Mouse (Mus musculus) kidney, postnatal 0 days (tissue): ENCODE data around the gene Cfap45. TPM values are rescaled to one million over a fixed set of nuclear protein-coding genes. Genes with fewer than 3 reads are reported as not detected.

Source experiments
- ATAC-seq: fragments of 200-750 bp; cut with Nextera tagmentation; replicated peaks from 2 replicates; pipeline ENCODE4 v1.8.0; 2017; ENCODE audit warnings: low read depth, moderate number of reproducible peaks, moderate TSS enrichment, moderate library complexity; ENCODE audit not compliant: low FRiP score
- DNase-seq: peaks from one replicate; pipeline ENCODE4 v3.0.0-alpha.2; 2016; ENCODE audit warnings: low spot score
- H3K27ac ChIP-seq: fragments of 300-500 bp; sonication (generic); 2 replicates; pipeline ENCODE4 v1.5.1; 2014; ENCODE audit warnings: mild to moderate bottlenecking
- H3K27me3 ChIP-seq: fragments of 300-500 bp; sonication (generic); 2 replicates; pipeline ENCODE4 v1.6.1; 2014; ENCODE audit warnings: low read length, mixed read lengths; ENCODE audit not compliant: insufficient read depth
- H3K36me3 ChIP-seq: fragments of 300-500 bp; sonication (generic); 2 replicates; pipeline ENCODE4 v1.6.1; 2014; ENCODE audit warnings: low read length, mixed read lengths; ENCODE audit not compliant: insufficient read depth
- H3K4me1 ChIP-seq: fragments of 300-500 bp; sonication (generic); replicated peaks from 2 replicates; pipeline ENCODE4 v1.6.1; 2014; ENCODE audit warnings: antibody characterized with exemption, low read length, mixed read lengths; ENCODE audit not compliant: insufficient read depth
- H3K4me2 ChIP-seq: fragments of 300-500 bp; sonication (generic); 2 replicates; pipeline ENCODE4 v1.6.1; 2014; ENCODE audit warnings: mild to moderate bottlenecking, low read length, moderate library complexity, mixed read lengths
- H3K4me3 ChIP-seq: fragments of 300-500 bp; sonication (generic); replicated peaks from 2 replicates; pipeline ENCODE4 v1.5.1; 2014; ENCODE audit warnings: low read depth, low read length
- H3K9ac ChIP-seq: fragments of 300-500 bp; sonication (generic); 2 replicates; pipeline ENCODE4 v1.6.1; 2014; ENCODE audit warnings: low read depth, low read length
- H3K9me3 ChIP-seq: fragments of 300-500 bp; sonication (generic); replicated peaks from 2 replicates; pipeline ENCODE4 v1.6.1; 2016; ENCODE audit warnings: low read length, inconsistent platforms, mixed read lengths
- CTCF ChIP-seq: IDR thresholded peaks from 2 replicates; pipeline ENCODE4 v1.5.1; 2016; ENCODE audit warnings: antibody characterized with exemption, low read depth, mild to moderate bottlenecking, moderate library complexity
- WGBS: fragments of 180-500 bp; shearing (Covaris S2); extraction: QIAGEN DNeasy Blood & Tissue Kit; methylation state at CpG from one replicate; pipeline ENCODE4 v1.1.7; 2014; 5-methylcytosine and 5-hydroxymethylcytosine counted together
- polyA plus RNA-seq: library from polyadenylated mRNA; unstranded; fragments of >200 nt; fragmentation: Nextera tagmentation; extraction: Ambion mirVana; gene quantifications from 2 replicates; pipeline ENCODE4 v1.2.1, GENCODE M21; 2015

Cfap45 gene
- polyA plus RNA-seq, 1 experiment from 2014 or later = 1.3 TPM

DNA sequence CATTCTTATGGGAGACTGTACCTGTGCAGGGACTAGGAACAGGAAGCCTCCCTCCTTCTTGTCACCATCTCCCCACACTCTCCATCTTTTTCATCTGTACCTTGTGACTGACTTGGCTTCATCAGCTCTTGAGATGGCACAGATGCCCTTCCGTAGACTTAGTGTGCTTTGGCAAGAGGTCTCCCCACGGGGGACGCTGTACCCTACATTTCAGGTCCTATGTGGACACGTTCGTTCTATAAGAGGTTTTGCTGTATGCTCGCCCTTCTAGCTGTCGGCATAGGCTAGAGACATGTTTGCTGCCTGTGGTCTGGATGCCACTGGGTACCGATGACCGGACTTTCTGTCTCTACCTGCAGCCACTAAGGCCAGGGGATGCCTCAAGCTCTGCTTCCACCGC, 6.8 kb downstream of the Cfap45 start:
- Histone ChIP-seq H3K9me3 (no peaks in the 10 kb centered on the region), H3K9ac (no peak overlapping the region), H3K27me3 (no peaks in the 10 kb centered on the region), H3K4me1 (peaks cover 7% of the 10 kb centered on the region), H3K4me3 (no peak overlapping the region), H3K36me3 (no peaks in the 10 kb centered on the region), H3K4me2 (no peak overlapping the region), H3K27ac (no peak overlapping the region)
- ATAC-seq (no peak), DNase-seq (no peak)
- TF ChIP-seq CTCF = no peak
- 93% methylated on average over 10 of the region's 10 CpGs for WGBS

GRCm38 (mm10) chr1:172528701-172529100, 8.1 kb downstream of the Cfap45 start:
- DNase-seq = peak; percentile 96
- WGBS = 4% methylated on average over 7 of the region's 7 CpGs
- H3K9me3 ChIP-seq = no peaks in the 10 kb centered on the region
- no peaks in the 10 kb centered on the region for H3K27me3 ChIP-seq
- TF ChIP-seq CTCF = peak; percentile 100
- no peaks in the 10 kb centered on the region for H3K36me3 ChIP-seq
- peak; percentile 85 for ATAC-seq
- H3K4me2 ChIP-seq = no peak overlapping the region
- H3K4me3 ChIP-seq = no peak overlapping the region
- peaks cover 12% of the 10 kb centered on the region for H3K4me1 ChIP-seq
- H3K9ac ChIP-seq = no peak overlapping the region
- no peak overlapping the region for H3K27ac ChIP-seq

GRCm38 (mm10) chr1:172530544-172531220, 10.1 kb downstream of the Cfap45 start:
- Histone ChIP-seq H3K4me3 (no peak overlapping the region), H3K9me3 (no peaks in the 10 kb centered on the region), H3K27me3 (no peaks in the 10 kb centered on the region), H3K27ac (no peak overlapping the region), H3K36me3 (no peaks in the 10 kb centered on the region), H3K4me1 (peaks cover 12% of the 10 kb centered on the region; the same call in 1 of the 2 replicates), H3K9ac (no peak overlapping the region), H3K4me2 (no peak overlapping the region)
- no peak for TF ChIP-seq CTCF
- 24% methylated on average over 8 of the region's 8 CpGs for WGBS
- ATAC-seq (no peak), DNase-seq (no peak)

DNA sequence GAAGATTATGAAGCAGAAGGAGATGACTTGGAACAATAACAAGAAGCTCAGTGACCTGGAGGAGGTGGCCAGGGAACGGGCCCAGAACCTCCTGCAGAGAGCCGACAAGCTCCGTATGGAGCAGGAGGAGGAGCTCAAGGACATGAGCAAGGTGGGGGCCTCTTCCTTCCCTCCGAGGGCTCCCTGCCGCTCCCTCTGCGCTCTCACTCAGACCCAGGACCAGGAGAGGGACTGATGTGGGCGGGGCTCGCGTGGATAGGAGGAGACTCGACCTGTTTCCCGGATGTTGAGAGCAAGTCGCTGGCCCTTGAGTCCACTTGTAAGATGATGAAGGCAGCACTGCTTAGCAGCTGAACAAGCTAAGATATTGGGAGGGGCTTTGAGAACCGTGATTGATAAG, 11.9 kb downstream of the Cfap45 start:
- Histone ChIP-seq H3K4me1 (peaks cover 12% of the 10 kb centered on the region; the same call in 1 of the 2 replicates), H3K27me3 (no peaks in the 10 kb centered on the region), H3K27ac (no peak overlapping the region), H3K4me3 (peak overlapping the region; percentile 24; the same call in 1 of the 2 replicates), H3K36me3 (no peaks in the 10 kb centered on the region), H3K9ac (peak overlapping the region; percentile 24; the same call in 1 of the 2 replicates), H3K4me2 (peak overlapping the region; percentile 49), H3K9me3 (no peaks in the 10 kb centered on the region)
- TF ChIP-seq CTCF = no peak
- DNase-seq (peak; percentile 84), ATAC-seq (peak; percentile 49)
- 2% methylated on average over 13 of the region's 13 CpGs for WGBS

- ATAC-seq = no peak
- Histone ChIP-seq H3K27me3 (no peaks in the 10 kb centered on the region), H3K9me3 (no peaks in the 10 kb centered on the region), H3K4me3 (no peak overlapping the region), H3K4me1 (peaks cover 12% of the 10 kb centered on the region; the same call in 1 of the 2 replicates), H3K36me3 (no peaks in the 10 kb centered on the region), H3K9ac (no peak overlapping the region), H3K27ac (no peak overlapping the region), H3K4me2 (no peak overlapping the region)
- no peak for TF ChIP-seq CTCF
- WGBS = 85% methylated on average over 16 of the region's 16 CpGs
- no peak for DNase-seq
Measured at GRCm38 (mm10) chr1:172535116-172535515, 14.5 kb downstream of the Cfap45 start.

DNA sequence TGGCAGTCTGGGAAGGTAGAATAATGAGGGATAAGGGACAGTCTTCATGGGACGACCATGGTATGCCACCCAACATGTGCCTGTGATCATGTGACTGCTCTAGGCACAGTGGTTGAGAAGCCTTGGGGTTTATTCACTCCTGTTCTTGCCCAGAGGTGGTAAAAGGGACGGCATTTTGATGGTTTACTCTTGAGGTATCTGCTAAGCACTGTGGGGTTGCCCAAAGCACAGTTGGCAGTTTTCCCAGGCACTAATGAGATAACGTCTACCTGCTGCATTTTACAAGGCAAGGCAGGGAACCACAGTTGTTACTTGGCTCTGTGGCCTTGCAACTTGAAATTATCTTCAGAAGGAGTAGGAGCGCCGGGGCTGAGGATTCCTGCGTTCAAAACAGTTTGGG, 19.2 kb downstream of the Cfap45 start:
- Histone ChIP-seq H3K4me2 (no peak overlapping the region), H3K27me3 (no peaks in the 10 kb centered on the region), H3K9me3 (no peaks in the 10 kb centered on the region), H3K4me1 (no peaks in the 10 kb centered on the region), H3K9ac (no peak overlapping the region), H3K36me3 (no peaks in the 10 kb centered on the region), H3K4me3 (no peak overlapping the region), H3K27ac (no peak overlapping the region)
- ATAC-seq = no peak
- DNase-seq = no peak
- no peak for TF ChIP-seq CTCF
- WGBS = 65% methylated on average over 6 of the region's 6 CpGs
